Mouse (Mus musculus) CH12.LX (cell line): Measurements from ENCODE around the gene Sorbs2. TPM values are rescaled to one million over a fixed set of nuclear protein-coding genes. Genes with fewer than 3 reads are reported as not detected.

ENCODE experiments used
- DNase-seq: peaks from one replicate; pipeline ENCODE4 v3.0.0-alpha.2; 2013; ENCODE audit errors: extremely low read depth
- H3K27ac ChIP-seq: 2 replicates; pipeline ENCODE4 v1.5.1; 2012; ENCODE audit warnings: low read depth, mild to moderate bottlenecking, control low read depth, moderate library complexity; ENCODE audit not compliant: insufficient read depth
- H3K27me3 ChIP-seq: replicated peaks from 2 replicates; pipeline ENCODE3; 2012; ENCODE audit warnings: inconsistent platforms
- H3K36me3 ChIP-seq, 2 experiments: replicated peaks in 1 of 2; 2 replicates each; pipeline versions ENCODE3 to v1.6.1; 2012; ENCODE audit warnings: inconsistent platforms in 1 of 2, low read length in 1 of 2, mild to moderate bottlenecking in 1 of 2, mixed read lengths in 1 of 2, moderate library complexity in 1 of 2; ENCODE audit not compliant: control insufficient read depth in 1 of 2, insufficient read depth in 1 of 2
- H3K4me1 ChIP-seq, 2 experiments: 2 replicates each; pipeline ENCODE4 v1.6.1; 2012; ENCODE audit warnings: inconsistent platforms in 1 of 2, moderate library complexity in 1 of 2; ENCODE audit not compliant: insufficient read depth in 2 of 2, control insufficient read depth in 1 of 2
- H3K4me2 ChIP-seq: 2 replicates; pipeline ENCODE4 v1.6.1; 2012; ENCODE audit warnings: low read depth, mild to moderate bottlenecking, control low read depth; ENCODE audit not compliant: poor library complexity, insufficient read depth, severe bottlenecking
- H3K4me3 ChIP-seq, 3 experiments: fragments of 150-350 bp in 1 of 3; sonication (generic) in 1 of 3; replicated peaks in 1 of 3; 2 replicates each; pipeline versions ENCODE3 to v1.5.1; 2011 to 2012; ENCODE audit warnings: low read depth in 2 of 3, low read length in 2 of 3, mild to moderate bottlenecking in 2 of 3, moderate library complexity in 2 of 3, control low read depth in 1 of 3, improper control_type of control experiment in 1 of 3, inconsistent platforms in 1 of 3, mixed read lengths in 1 of 3; ENCODE audit not compliant: poor library complexity in 1 of 3
- H3K79me2 ChIP-seq: replicated peaks from 2 replicates; pipeline ENCODE4 v1.6.1; 2012; ENCODE audit warnings: mild to moderate bottlenecking, moderate library complexity; ENCODE audit not compliant: control insufficient read depth, poor library complexity, insufficient read depth, severe bottlenecking; ENCODE audit errors: extremely low read depth
- H3K9ac ChIP-seq: 2 replicates; pipeline ENCODE4 v1.6.1; 2012; ENCODE audit warnings: low read depth, mild to moderate bottlenecking, control low read depth, moderate library complexity; ENCODE audit not compliant: insufficient read depth
- H3K9me3 ChIP-seq: replicated peaks from 2 replicates; pipeline ENCODE3; 2012; ENCODE audit warnings: low read length, inconsistent platforms, mixed read lengths
- CHD1 ChIP-seq: IDR thresholded peaks from 2 replicates; pipeline ENCODE4 v1.6.1; 2012; ENCODE audit warnings: low read depth, low read length, improper control_type of control experiment, inconsistent platforms
- CHD2 ChIP-seq: IDR thresholded peaks from 2 replicates; pipeline ENCODE4 v1.6.1; 2011; ENCODE audit warnings: low read length, improper control_type of control experiment
- E2F4 ChIP-seq: IDR thresholded peaks from 2 replicates; pipeline ENCODE4 v1.6.1; 2011; ENCODE audit warnings: low read depth, low read length, improper control_type of control experiment; ENCODE audit not compliant: insufficient replicate concordance
- EP300 ChIP-seq: IDR thresholded peaks from 2 replicates; pipeline ENCODE4 v1.6.1; 2011; ENCODE audit warnings: low read length, improper control_type of control experiment
- JUN ChIP-seq: IDR thresholded peaks from 2 replicates; pipeline ENCODE4 v1.6.1; 2011; ENCODE audit warnings: low read depth, mild to moderate bottlenecking, low read length, improper control_type of control experiment, moderate library complexity; ENCODE audit not compliant: insufficient read depth
- MAX ChIP-seq: IDR thresholded peaks from 2 replicates; pipeline ENCODE4 v1.6.1; 2011; ENCODE audit warnings: low read length, improper control_type of control experiment
- MAZ ChIP-seq: IDR thresholded peaks from 2 replicates; pipeline ENCODE4 v1.6.1; 2012; ENCODE audit warnings: low read depth, mild to moderate bottlenecking, inconsistent platforms, low read length, improper control_type of control experiment, moderate library complexity
- MEF2A ChIP-seq: IDR thresholded peaks from 2 replicates; pipeline ENCODE4 v1.6.1; 2014; ENCODE audit warnings: low read depth, mild to moderate bottlenecking, inconsistent platforms, low read length, improper control_type of control experiment, borderline replicate concordance
- POLR2A ChIP-seq: IDR thresholded peaks from 2 replicates; pipeline ENCODE4 v1.6.1; 2011; ENCODE audit warnings: low read depth, mild to moderate bottlenecking, improper control_type of control experiment, low read length
- USF2 ChIP-seq: conservative IDR thresholded peaks from 2 replicates; pipeline ENCODE4 v1.6.1; 2011; ENCODE audit warnings: low read depth, low read length, improper control_type of control experiment
- ZMIZ1 ChIP-seq: IDR thresholded peaks from 2 replicates; pipeline ENCODE4 v1.6.1; 2012; ENCODE audit warnings: low read depth, mild to moderate bottlenecking, inconsistent platforms, low read length, improper control_type of control experiment
- ZNF384 ChIP-seq: IDR thresholded peaks from 2 replicates; pipeline ENCODE4 v1.6.1; 2012; ENCODE audit warnings: low read depth, low read length, improper control_type of control experiment, inconsistent platforms
- dilution Hi-C: fragments of 300-500 bp; cut with MboI; formaldehyde crosslinking; loops from 2 replicates; pipeline ENCODE4 v1.14.3; 2020; ENCODE audit warnings: low sequenced_read_pairs; ENCODE audit not compliant: extremely low pct_unique_long_range_greater_than_20kb, extremely low pct_ligation_motif_present
- in situ Hi-C: fragments of 300-500 bp; cut with MboI; formaldehyde crosslinking; loops from 3 replicates; pipeline ENCODE4 v1.14.3; 2019; ENCODE audit warnings: low sequenced_read_pairs, low pct_ligation_motif_present, low pct_unique_long_range_greater_than_20kb, mixed read lengths
- polyA plus RNA-seq: library from polyadenylated mRNA; unstranded; fragments of >175 nt; gene quantifications from 2 replicates; pipeline ENCODE4 v1.2.1, GENCODE M21; 2012; ENCODE audit warnings: low read depth; ENCODE audit not compliant: insufficient read length
- total RNA-seq, 2 experiments: library from RNA; depleted of rRNA; stranded (reverse); fragments of 300-350 nt in 1 of 2; fragments of >200 nt in 1 of 2; gene quantifications; 2 replicates each; pipeline ENCODE4 v1.2.3; 2012 to 2014

Gene Sorbs2
- total and polyA plus RNA-seq, 3 experiments, result not detected

DNA sequence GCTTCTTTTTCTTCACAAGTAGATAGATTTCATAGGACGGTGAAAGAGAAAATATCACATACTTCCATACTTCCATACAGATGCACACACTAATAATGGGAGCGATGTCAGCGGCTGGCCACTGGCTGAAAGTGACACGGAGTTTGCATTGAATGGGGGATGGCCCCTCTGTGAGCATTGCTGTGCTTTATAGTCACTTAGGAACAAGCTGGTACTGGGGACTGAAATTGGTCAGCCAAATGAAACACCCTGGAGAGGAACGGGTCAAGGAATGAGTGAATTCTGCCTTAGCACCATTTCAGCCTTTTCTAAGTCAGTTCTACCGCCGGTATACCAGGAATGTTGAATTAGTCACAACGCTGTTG is 121.5 kb downstream of the Sorbs2 start:
- dilution Hi-C loops (no loop called here), in situ Hi-C loops (no loop called here)
- H3K4me1 ChIP-seq, result peaks cover 0 to 8% of the 10 kb centered on the region in 2 experiments; a peak in 2 of 4 replicates

DNA sequence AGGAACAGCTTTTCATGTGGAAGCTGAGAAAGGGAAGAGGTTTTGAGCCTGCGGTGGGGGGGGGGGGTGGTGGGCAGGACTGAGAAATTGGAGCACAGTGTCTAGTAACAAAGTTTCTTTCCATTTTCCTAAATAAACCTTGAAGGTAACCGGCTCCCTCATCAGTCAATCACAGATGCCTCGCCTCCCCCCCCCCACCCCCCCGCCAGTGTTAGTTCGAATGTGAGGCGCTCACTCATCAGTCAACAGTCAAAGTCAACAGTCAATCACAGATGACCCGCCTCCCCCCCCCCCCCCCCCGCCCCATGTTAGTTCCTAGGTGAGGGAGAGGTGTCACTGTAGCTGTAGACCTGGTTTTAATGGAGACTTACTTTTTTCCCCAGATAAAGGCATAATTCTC is 123.4 kb downstream of the Sorbs2 start:
- Histone ChIP-seq H3K4me1 (peaks cover 0 to 8% of the 10 kb centered on the region in 2 experiments; a peak in 2 of 4 replicates), H3K4me2 (no peak overlapping the region), H3K27ac (no peak overlapping the region), H3K79me2 (no peaks in the 10 kb centered on the region), H3K4me3 (no peak overlapping the region), H3K9ac (no peak overlapping the region), H3K36me3 (no peaks in the 10 kb centered on the region), H3K9me3 (no peaks in the 10 kb centered on the region), H3K27me3 (no peaks in the 10 kb centered on the region)
- dilution Hi-C loops (no loop called here), in situ Hi-C loops (no loop called here)
- no peak for DNase-seq
- TF ChIP-seq EP300 (no peak), MEF2A (no peak), E2F4 (no peak), JUN (no peak), MAZ (no peak), POLR2A (no peak), CHD1 (no peak)

More for the DNA sequence above, 121.5 kb downstream of the Sorbs2 start:
- Histone ChIP-seq H3K4me3 (no peak overlapping the region), H3K9me3 (no peaks in the 10 kb centered on the region), H3K27ac (no peak overlapping the region), H3K9ac (no peak overlapping the region), H3K36me3 (no peaks in the 10 kb centered on the region), H3K4me2 (no peak overlapping the region), H3K27me3 (no peaks in the 10 kb centered on the region), H3K79me2 (no peaks in the 10 kb centered on the region)
- TF ChIP-seq POLR2A, result no peak
- TF ChIP-seq USF2, result no peak
- DNase-seq, result no peak

DNA sequence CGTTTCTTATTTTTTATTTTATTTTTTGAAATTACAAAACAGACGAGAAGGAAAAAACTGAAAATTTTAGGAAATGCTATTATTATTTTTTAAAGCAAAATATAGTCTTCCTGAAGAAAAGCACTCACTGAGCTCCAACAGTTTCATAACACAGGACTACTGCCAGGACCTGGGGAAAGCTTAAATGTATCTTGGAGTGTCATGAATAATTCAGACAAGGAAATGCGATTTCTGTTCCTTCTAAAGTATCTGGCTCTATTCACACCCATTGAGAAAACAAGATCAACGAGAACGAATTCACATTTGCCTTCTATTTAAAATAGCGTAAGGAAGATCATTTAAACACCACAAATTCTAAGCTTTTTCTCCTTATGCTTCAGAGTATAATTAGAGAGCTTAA is 127.6 kb downstream of the Sorbs2 start:
- in situ Hi-C loops, result no loop called here
- dilution Hi-C loops, result no loop called here

More for the DNA sequence above, 127.6 kb downstream of the Sorbs2 start:
- H3K36me3 ChIP-seq, result no peaks in the 10 kb centered on the region
- no peak overlapping the region for H3K4me3 ChIP-seq
- H3K4me2 ChIP-seq, result no peak overlapping the region
- H3K27ac ChIP-seq, result no peak overlapping the region
- no peaks in the 10 kb centered on the region for H3K9me3 ChIP-seq
- no peaks in the 10 kb centered on the region for H3K79me2 ChIP-seq
- H3K4me1 ChIP-seq, result no peaks in the 10 kb centered on the region
- no peaks in the 10 kb centered on the region for H3K27me3 ChIP-seq
- TF ChIP-seq USF2 (no peak), ZMIZ1 (no peak), CHD1 (no peak), CHD2 (no peak), ZNF384 (no peak), MAX (no peak)
- no peak overlapping the region for H3K9ac ChIP-seq
- DNase-seq, result no peak
